Mouse (Mus musculus) ES-E14 (cell line): ENCODE results near the gene Sbno2. TPM values are rescaled to one million over a fixed set of nuclear protein-coding genes. Genes with fewer than 3 reads are reported as not detected.
A peak's percentile ranks its signal among the peaks of the same experiment; 100 is the strongest.

Experiments
- DNase-seq: peaks from one replicate; pipeline ENCODE4 v3.0.0-alpha.2; 2013; ENCODE audit warnings: low read depth, low spot score
- H3K27ac ChIP-seq: 2 replicates; pipeline ENCODE4 v1.5.1; 2012; ENCODE audit warnings: low read depth, mild to moderate bottlenecking, low read length, moderate library complexity, mixed read lengths; ENCODE audit not compliant: poor library complexity, insufficient read depth, severe bottlenecking
- H3K36me3 ChIP-seq: 2 replicates; pipeline ENCODE4 v1.6.1; 2012; ENCODE audit warnings: mild to moderate bottlenecking, low read length, moderate library complexity, mixed read lengths; ENCODE audit not compliant: control insufficient read depth, poor library complexity, insufficient read depth, severe bottlenecking
- H3K4me1 ChIP-seq, 2 experiments: fragments of 150-350 bp in 1 of 2; sonication (generic) in 1 of 2; 2 replicates each; pipeline ENCODE4 v1.6.1; 2012; ENCODE audit warnings: low read length in 2 of 2, mild to moderate bottlenecking in 1 of 2, mixed read lengths in 1 of 2; ENCODE audit not compliant: control insufficient read depth in 2 of 2, insufficient read depth in 2 of 2, poor library complexity in 1 of 2
- H3K4me3 ChIP-seq, 2 experiments: fragments of 150-350 bp in 1 of 2; sonication (generic) in 1 of 2; 2 replicates each; pipeline ENCODE4 v1.5.1; 2012; ENCODE audit warnings: low read length in 2 of 2, low read depth in 1 of 2, mild to moderate bottlenecking in 1 of 2, mixed read lengths in 1 of 2; ENCODE audit not compliant: insufficient read depth in 1 of 2, poor library complexity in 1 of 2, severe bottlenecking in 1 of 2
- H3K9ac ChIP-seq: 2 replicates; pipeline ENCODE4 v1.6.1; 2012; ENCODE audit warnings: low read depth, mild to moderate bottlenecking, low read length, mixed read lengths; ENCODE audit not compliant: poor library complexity, insufficient read depth, severe bottlenecking
- H3K9me3 ChIP-seq: fragments of 150-350 bp; sonication (generic); 2 replicates; pipeline ENCODE4 v1.6.1; 2012; ENCODE audit warnings: low read depth, mild to moderate bottlenecking, low read length; ENCODE audit not compliant: control insufficient read depth, insufficient read depth
- CHD2 ChIP-seq: IDR thresholded peaks from 2 replicates; pipeline ENCODE4 v1.6.1; 2014; ENCODE audit warnings: mild to moderate bottlenecking, low read depth, low read length, inconsistent platforms
- HCFC1 ChIP-seq: IDR thresholded peaks from 2 replicates; pipeline ENCODE4 v1.6.1; 2012; ENCODE audit warnings: low read length, inconsistent platforms, borderline replicate concordance; ENCODE audit not compliant: insufficient read depth
- MAFK ChIP-seq: IDR thresholded peaks from 2 replicates; pipeline ENCODE4 v1.6.1; 2014; ENCODE audit warnings: mild to moderate bottlenecking, low read depth, low read length, inconsistent platforms; ENCODE audit not compliant: insufficient read depth
- ZC3H11A ChIP-seq: IDR thresholded peaks from 2 replicates; pipeline ENCODE4 v1.6.1; 2012; ENCODE audit warnings: low read depth, mild to moderate bottlenecking, inconsistent platforms, low read length, borderline replicate concordance
- ZNF384 ChIP-seq: IDR thresholded peaks from 2 replicates; pipeline ENCODE4 v1.6.1; 2012; ENCODE audit warnings: low read depth, low read length, inconsistent platforms
- in situ Hi-C, 2 experiments: fragments of 600-800 bp; cut with MboI; formaldehyde crosslinking; loops; one replicate each; pipeline ENCODE4 v1.15.1; 2025; ENCODE audit warnings: low sequenced_read_pairs in 2 of 2, inconsistent platforms in 1 of 2; ENCODE audit not compliant: unreplicated experiment in 2 of 2
- total RNA-seq: library from RNA; depleted of rRNA; stranded (reverse); fragments of 300-350 nt; gene quantifications from 2 replicates; pipeline ENCODE4 v1.2.3, GENCODE M21; 2012

Sbno2 gene
- total RNA-seq, 1 experiment = 36.6 TPM

- DNase-seq = no peak
- in situ Hi-C loops = loop anchor here in 1 of 2 experiments (25.0 kb wide), 1 partner anchor 116 kb away; the partner anchor contains the start of genes Abca7, Cnn2 and Tmem259
- TF ChIP-seq HCFC1 = no peak
- no peak for TF ChIP-seq ZC3H11A
- TF ChIP-seq MAFK = no peak
- no peak for TF ChIP-seq CHD2
- TF ChIP-seq ZNF384 = no peak
- Histone ChIP-seq H3K4me1 (peaks cover 3 to 25% of the 10 kb centered on the region in 2 experiments), H3K36me3 (no peaks in the 10 kb centered on the region), H3K9ac (no peak overlapping the region), H3K4me3 (no peak overlapping the region), H3K9me3 (no peaks in the 10 kb centered on the region), H3K27ac (no peak overlapping the region)
Measured at GRCm38 (mm10) chr10:80103032-80103431, 2.3 kb downstream of the Sbno2 start.

- peak; percentile 60 for DNase-seq
- Histone ChIP-seq H3K4me1 (peaks cover 3 to 29% of the 10 kb centered on the region in 2 experiments), H3K4me3 (peak overlapping the region; percentile 84 to 93), H3K27ac (peak overlapping the region; percentile 66), H3K36me3 (no peaks in the 10 kb centered on the region), H3K9me3 (no peaks in the 10 kb centered on the region), H3K9ac (peak overlapping the region; percentile 93)
- TF ChIP-seq CHD2 (no peak), HCFC1 (peak; percentile 31; the same call in 1 of the 2 replicates)
- in situ Hi-C loops = loop anchor here in 1 of 2 experiments (25.0 kb wide), 1 partner anchor 115 kb away; the partner anchor contains the start of genes Abca7, Cnn2 and Tmem259
Measured at GRCm38 (mm10) chr10:80102216-80102915, 3.0 kb downstream of the Sbno2 start.

GRCm38 (mm10) chr10:80100982-80101381, 4.4 kb downstream of the Sbno2 start:
- Histone ChIP-seq H3K36me3 (peaks cover 3% of the 10 kb centered on the region; the same call in 1 of the 2 replicates), H3K9ac (peak overlapping the region; percentile 29; the same call in 1 of the 2 replicates), H3K4me1 (peaks cover 3 to 33% of the 10 kb centered on the region in 2 experiments), H3K4me3 (peak overlapping the region in 1 of 2 experiments; percentile 93; a peak in 1 of 4 replicates), H3K27ac (no peak overlapping the region), H3K9me3 (no peaks in the 10 kb centered on the region)
- in situ Hi-C loops = loop anchor here in 1 of 2 experiments (25.0 kb wide), 1 partner anchor 114 kb away; the partner anchor contains the start of genes Abca7, Cnn2 and Tmem259
- no peak for DNase-seq
- TF ChIP-seq ZNF384 (peak; percentile 59; the same call in 1 of the 2 replicates), MAFK (no peak)

GRCm38 (mm10) chr10:80098630-80099029, 6.7 kb downstream of the Sbno2 start:
- Histone ChIP-seq H3K9ac (no peak overlapping the region), H3K4me3 (no peak overlapping the region), H3K27ac (no peak overlapping the region), H3K36me3 (peaks cover 3% of the 10 kb centered on the region; the same call in 1 of the 2 replicates), H3K9me3 (no peaks in the 10 kb centered on the region), H3K4me1 (peaks cover 5 to 29% of the 10 kb centered on the region in 2 experiments)
- in situ Hi-C loops = no loop called here
- TF ChIP-seq HCFC1 (no peak), MAFK (no peak), ZNF384 (no peak), ZC3H11A (no peak), CHD2 (no peak)
- no peak for DNase-seq

- Histone ChIP-seq H3K27ac (no peak overlapping the region), H3K4me1 (peaks cover 5 to 31% of the 10 kb centered on the region in 2 experiments), H3K9me3 (no peaks in the 10 kb centered on the region), H3K9ac (no peak overlapping the region), H3K4me3 (no peak overlapping the region), H3K36me3 (peaks cover 3% of the 10 kb centered on the region; the same call in 1 of the 2 replicates)
- DNase-seq = no peak
- in situ Hi-C loops = no loop called here
- no peak for TF ChIP-seq ZNF384
- no peak for TF ChIP-seq MAFK
- TF ChIP-seq CHD2 = no peak
- TF ChIP-seq ZC3H11A = no peak
- no peak for TF ChIP-seq HCFC1
Measured at GRCm38 (mm10) chr10:80097275-80097674, 8.1 kb downstream of the Sbno2 start.
